Mouse (Mus musculus): Measurements from ENCODE around the gene P4ha3. TPM values are rescaled to one million over a fixed set of nuclear protein-coding genes. Genes with fewer than 3 reads are reported as not detected.
"Not testable (repeated sequence)": the region's sequence is repeated elsewhere in the genome, so short reads cannot be mapped to it uniquely, and the experiment has no call there.

P4ha3 gene
- total RNA-seq (2021) = 1 to 10 TPM; 5.1 to 6.0 TPM
- long read RNA-seq, experiment 1, partial matches to known transcripts = 1 of 4 reads
- long read RNA-seq, experiment 1, other reads (novel, unspliced or antisense) = 1 of 4 reads
- long read RNA-seq, experiment 2, partial matches to known transcripts = 0 of 1 reads
- long read RNA-seq, experiment 2, other reads (novel, unspliced or antisense) = 0 of 1 reads

- DNase-seq (ENCODE audit: low spot score in 2 of 2) = no peak
Measured at GRCm38 (mm10) chr7:100285383-100285782, at the start of gene P4ha3. P4ha3 (plus strand) TSS chr7:100285520.

DNA sequence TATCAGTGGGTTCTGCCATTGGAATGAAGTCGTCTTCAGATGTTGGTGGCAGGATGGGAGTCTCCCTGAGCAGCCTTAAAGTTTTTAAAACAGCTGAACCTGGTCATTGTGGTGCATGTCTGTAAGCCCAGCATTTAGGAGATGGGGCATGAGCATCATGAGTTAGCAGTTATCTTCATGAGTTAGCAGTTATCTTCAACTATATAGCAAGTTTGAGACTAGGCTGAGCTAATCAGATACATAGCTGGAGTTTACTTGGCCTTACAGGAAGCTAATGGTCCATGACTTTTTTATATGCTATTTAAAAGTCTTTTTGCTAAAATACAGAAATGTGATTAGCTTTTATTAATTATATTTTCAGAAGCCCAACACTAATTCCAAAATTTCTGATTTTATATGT is 47.0 kb upstream of the P4ha3 start:
- DNase-seq (ENCODE audit: low spot score in 2 of 2) = no peak

DNA sequence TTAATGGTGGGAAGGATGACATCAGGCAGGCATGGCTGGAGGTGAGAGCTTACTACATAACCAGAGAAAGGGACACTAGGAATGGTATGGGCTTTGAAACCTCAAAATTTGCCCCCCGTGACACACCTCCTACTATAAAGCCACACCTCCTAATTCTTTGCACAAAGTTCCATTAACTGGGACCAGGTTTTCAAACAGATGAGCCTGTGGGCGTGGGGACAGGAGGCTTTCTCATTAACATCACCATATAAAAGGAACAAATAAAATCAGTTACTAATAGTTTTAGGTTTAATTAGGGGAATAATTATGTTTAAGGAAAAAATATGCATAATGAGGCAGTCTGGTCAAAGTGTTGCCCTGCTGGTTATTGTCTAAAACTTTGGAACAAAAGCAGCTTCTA is 44.7 kb upstream of the P4ha3 start:
- no peak for DNase-seq (ENCODE audit: low spot score in 2 of 2)

- no peak for DNase-seq (ENCODE audit: low spot score in 2 of 2)
Measured at GRCm38 (mm10) chr7:100243007-100243406, 42.3 kb upstream of the P4ha3 start.

- DNase-seq (ENCODE audit: low spot score in 2 of 2) = no peak
Measured at GRCm38 (mm10) chr7:100244225-100244624, 41.1 kb upstream of the P4ha3 start.

GRCm38 (mm10) chr7:100245176-100245575 is 40.1 kb upstream of the P4ha3 start:
- DNase-seq (ENCODE audit: low spot score in 2 of 2) = no peak

GRCm38 (mm10) chr7:100250667-100251066 is 34.7 kb upstream of the P4ha3 start:
- DNase-seq (ENCODE audit: low spot score in 2 of 2) = no peak

- DNase-seq (ENCODE audit: low spot score in 2 of 2) = no peak
Measured at GRCm38 (mm10) chr7:100262350-100262749, 23.0 kb upstream of the P4ha3 start.

- DNase-seq (ENCODE audit: low spot score in 2 of 2) = not testable (repeated sequence)
Measured at GRCm38 (mm10) chr7:100264934-100265333, 20.4 kb upstream of the P4ha3 start.

DNA sequence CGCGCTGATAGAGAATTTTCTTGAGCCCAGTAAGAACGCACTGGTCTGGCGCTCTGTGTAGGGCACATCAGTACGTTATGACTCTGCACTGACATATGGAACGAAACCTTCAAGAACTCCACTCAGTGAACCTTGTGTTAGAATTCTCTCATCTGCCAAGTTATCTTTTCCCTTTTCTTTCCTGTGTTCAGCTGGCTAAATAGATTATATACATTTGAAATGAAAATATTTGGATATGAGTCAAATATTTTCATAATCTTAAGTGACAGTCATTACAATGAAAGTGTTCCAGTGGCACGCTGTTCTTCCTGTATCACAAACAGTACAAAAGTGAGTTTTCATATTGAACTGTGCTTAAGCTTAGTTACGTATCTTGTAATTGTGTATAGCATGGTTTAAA is 13.0 kb upstream of the P4ha3 start:
- no peak for DNase-seq (ENCODE audit: low spot score in 2 of 2)

DNA sequence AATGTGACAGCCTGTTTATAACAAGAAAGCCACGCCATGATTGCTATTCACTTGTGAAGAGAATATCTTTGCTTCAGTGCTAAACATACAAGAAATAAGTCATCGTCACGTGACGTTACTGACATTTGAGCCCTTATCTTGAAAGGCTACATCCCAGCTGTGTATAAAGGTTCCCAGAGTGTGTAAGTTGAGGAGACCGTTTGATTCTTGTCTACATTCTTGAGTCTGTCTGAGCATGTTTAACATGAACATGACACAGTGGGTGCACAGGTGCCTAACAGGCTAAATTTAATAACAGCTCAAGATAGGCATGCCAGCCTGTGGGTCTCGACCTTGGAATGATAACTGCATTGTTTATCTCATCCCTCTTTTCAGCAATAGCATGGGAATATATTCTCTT is 10.8 kb upstream of the P4ha3 start:
- DNase-seq (ENCODE audit: low spot score in 2 of 2) = no peak

DNA sequence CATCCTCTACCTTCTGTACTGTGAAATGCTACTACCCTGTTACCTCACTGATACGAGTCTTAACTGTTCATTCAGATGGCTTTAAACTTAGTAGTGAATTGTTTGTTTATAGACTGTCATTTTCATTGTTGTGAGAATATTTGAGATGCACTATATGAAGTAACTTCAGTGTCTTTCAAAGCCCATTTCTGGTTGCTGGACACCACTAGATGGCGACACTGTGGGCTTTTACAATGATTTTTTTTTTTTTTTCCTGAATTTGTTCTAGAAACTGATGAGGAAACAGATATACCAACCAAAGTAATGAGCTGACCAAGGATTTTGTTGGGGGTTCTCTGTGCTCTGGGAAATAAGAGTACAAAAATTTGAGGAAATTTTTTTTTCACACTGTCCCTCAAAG is 8.9 kb upstream of the P4ha3 start:
- no peak for DNase-seq (ENCODE audit: low spot score in 2 of 2)

- DNase-seq (ENCODE audit: low spot score in 2 of 2) = no peak
Measured at GRCm38 (mm10) chr7:100279803-100280202, 5.5 kb upstream of the P4ha3 start.

DNA sequence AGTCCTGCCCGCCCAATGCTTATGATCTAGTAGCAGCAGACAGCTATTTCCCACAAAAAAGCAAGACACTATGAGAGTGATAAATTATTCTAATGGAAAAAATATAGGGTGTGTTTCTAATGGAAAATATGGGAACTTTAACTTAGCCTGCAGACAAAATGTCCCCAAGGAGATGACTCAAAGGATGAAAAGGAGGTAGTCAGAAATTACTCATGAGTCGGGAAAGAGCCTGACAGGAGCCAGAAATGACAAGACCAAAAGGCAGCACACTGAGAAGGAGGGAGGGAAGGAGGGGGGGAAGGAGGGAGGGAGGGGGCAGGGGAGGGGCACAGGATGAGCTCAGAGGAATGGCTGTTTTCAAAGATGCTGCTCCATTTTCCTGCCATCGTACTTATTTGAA is 3.7 kb upstream of the P4ha3 start:
- no peak for DNase-seq (ENCODE audit: low spot score in 2 of 2)

DNA sequence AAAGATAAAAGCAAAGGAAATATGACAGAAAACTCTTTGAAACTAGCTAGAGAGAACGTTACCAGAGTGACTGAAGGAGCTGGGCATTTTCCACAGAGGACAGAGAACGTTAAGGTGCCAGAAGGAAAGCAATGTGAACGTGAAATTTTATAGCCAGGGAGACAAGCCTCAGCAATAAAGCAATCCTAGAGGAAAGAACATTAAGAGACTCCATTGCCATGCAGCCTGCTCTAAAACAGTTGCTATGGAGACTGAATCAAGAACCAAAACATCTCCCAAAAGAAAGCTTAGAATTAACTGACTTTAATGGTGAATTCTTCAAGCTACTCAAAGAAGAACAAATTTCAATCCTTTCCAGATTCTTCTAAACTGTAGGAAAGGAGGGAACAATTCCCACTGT is 2.0 kb upstream of the P4ha3 start:
- DNase-seq (ENCODE audit: low spot score in 2 of 2) = no peak

DNA sequence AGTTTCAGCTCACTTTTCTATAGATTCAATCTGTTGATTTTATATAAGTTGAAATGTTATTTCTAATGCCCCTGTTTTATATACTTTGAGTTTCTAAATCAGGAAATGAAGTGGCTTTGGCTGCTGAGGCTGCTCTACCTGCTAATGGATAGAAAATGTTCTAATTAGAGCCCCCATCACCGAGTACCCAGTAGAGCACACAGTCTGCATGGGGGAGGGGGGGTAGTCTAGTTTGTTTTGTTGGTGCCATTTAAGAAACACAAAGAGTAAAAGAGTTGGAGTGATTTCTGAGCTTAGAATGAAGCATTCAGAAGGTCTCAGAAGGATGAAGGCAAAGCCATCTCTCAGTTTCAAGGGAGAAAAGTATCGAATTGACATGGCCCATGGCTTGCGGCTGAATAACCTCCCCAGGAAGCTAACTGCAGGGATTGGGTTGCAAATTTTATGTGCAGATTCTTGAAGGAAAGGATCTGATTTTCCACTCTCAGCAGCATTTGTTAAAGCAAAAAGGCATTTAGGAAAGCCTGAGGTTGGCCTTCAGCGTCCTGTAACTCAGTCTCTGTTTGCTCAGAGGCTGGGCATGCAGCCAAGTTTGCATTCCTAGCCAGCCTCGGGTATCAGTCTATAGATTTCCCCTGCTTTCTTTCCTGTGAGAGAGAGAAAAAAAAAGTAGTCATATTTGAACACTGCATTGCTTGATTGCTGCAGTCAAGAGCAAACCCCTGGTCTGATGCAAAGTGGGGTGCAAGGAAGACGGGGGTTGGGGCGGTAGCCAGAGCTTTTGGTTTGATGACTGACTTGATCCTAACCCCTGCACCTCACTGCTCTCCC is 2.6 kb downstream of the P4ha3 start:
- DNase-seq (ENCODE audit: low spot score in 2 of 2) = peak; percentile 20 to 52

- no peak for DNase-seq (ENCODE audit: low spot score in 2 of 2)
Measured at GRCm38 (mm10) chr7:100288622-100289021, 3.3 kb downstream of the P4ha3 start.

- no peak for DNase-seq (ENCODE audit: low spot score in 2 of 2)
Measured at GRCm38 (mm10) chr7:100293546-100293945, 8.2 kb downstream of the P4ha3 start.

- DNase-seq (ENCODE audit: low spot score in 2 of 2) = no peak
Measured at GRCm38 (mm10) chr7:100295745-100296144, 10.4 kb downstream of the P4ha3 start.

- DNase-seq (ENCODE audit: low spot score in 2 of 2) = no peak
Measured at GRCm38 (mm10) chr7:100296699-100297098, 11.4 kb downstream of the P4ha3 start.

- no peak for DNase-seq (ENCODE audit: low spot score in 2 of 2)
Measured at GRCm38 (mm10) chr7:100298861-100299510, 13.7 kb downstream of the P4ha3 start.

- DNase-seq (ENCODE audit: low spot score in 2 of 2) = no peak
Measured at GRCm38 (mm10) chr7:100301390-100301789, 16.1 kb downstream of the P4ha3 start.
